Comparison of ENCODE assay signal across 11 mouse cellular contexts in the genomic region with DNA sequence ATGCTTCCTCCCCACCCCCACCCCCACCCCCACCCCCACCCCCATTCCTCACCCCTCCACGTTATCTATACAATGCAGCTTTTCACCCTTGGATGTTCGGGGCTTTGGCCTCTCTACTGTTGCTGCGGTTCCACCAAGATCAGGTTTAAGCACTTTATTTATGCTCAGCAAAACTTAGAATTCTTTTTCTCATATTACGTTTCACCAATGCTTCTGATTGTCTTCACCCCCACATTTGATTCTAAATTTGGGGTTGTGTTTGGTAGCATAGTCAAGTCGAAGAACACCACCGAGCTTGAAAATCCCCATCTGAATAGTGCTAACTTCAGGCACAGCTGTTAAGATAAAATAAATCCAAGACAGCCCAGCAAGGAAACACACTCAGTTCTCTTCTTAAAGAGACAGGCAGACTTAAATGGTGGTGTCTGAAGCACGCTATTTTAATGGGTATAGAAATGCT. TPM values are rescaled to one million over a fixed set of nuclear protein-coding genes. Genes with fewer than 3 reads are reported as not detected.
A peak's percentile ranks its signal among the peaks of the same experiment; 100 is the strongest.
DNase-seq lines count a peak whose midpoint lies in the region; ATAC-seq and TF ChIP-seq lines count a peak whose summit lies in the region.
"Had no signal": no experiment of that assay in that cellular context is flagged by ENCODE, and none has a peak within 500 bp of the region (broad histone marks: within the 10 kb centered on the region; RNA-seq: fewer than 3 reads in every experiment).

No protein-coding gene starts in this region.

- no peak for TF ChIP-seq POLR2A in myocyte (IDR thresholded peaks at IDR 0.05; ENCODE audit: insufficient read length, low read depth)

- no peak for DNase-seq in heart, embryonic 10.5 days (ENCODE audit: low spot score)
- DNase-seq in heart, postnatal 14 days = no peak
- DNase-seq in midbrain, embryonic 11.5 days (ENCODE audit: low spot score, missing footprints) = no peak
- peak; percentile 76 for DNase-seq in liver
- no peak for DNase-seq in layer of hippocampus, postnatal 25 days (ENCODE audit: extremely low spot score in 1 of 2, low spot score in 1 of 2)
- DNase-seq in embryo, embryonic 10 days (ENCODE audit: low spot score) = no peak
- DNase-seq: layer of hippocampus, postnatal 36 days had no signal

- H3K9ac ChIP-seq in midbrain, embryonic 11.5 days (ENCODE audit: low read length) = no peak overlapping the region
- no peak overlapping the region for H3K9ac ChIP-seq in midbrain, embryonic 13.5 days (replicated peaks)
- H3K9ac ChIP-seq: forebrain, embryonic 15.5 days had no signal

- H3K27ac ChIP-seq in heart, embryonic 10.5 days = peak overlapping the region; percentile 42; the same call in 1 of the 2 replicates
- no peak overlapping the region for H3K27ac ChIP-seq in midbrain, embryonic 11.5 days (ENCODE audit: low read depth, low read length)
- no peak overlapping the region for H3K27ac ChIP-seq in midbrain, embryonic 13.5 days
- H3K27ac ChIP-seq: forebrain, embryonic 15.5 days had no signal

- no peaks in the 10 kb centered on the region for H3K27me3 ChIP-seq in heart, embryonic 10.5 days (ENCODE audit: insufficient read depth, poor library complexity, severe bottlenecking)
- no peaks in the 10 kb centered on the region for H3K27me3 ChIP-seq in midbrain, embryonic 11.5 days (ENCODE audit: control insufficient read depth, insufficient read depth, low read length)
- H3K27me3 ChIP-seq in midbrain, embryonic 13.5 days = no peaks in the 10 kb centered on the region
- H3K27me3 ChIP-seq in myocyte (ENCODE audit: control insufficient read depth, insufficient read depth, insufficient read length) = no peaks in the 10 kb centered on the region
- H3K27me3 ChIP-seq: forebrain, embryonic 15.5 days had no signal

- no peaks in the 10 kb centered on the region for H3K79me2 ChIP-seq in myocyte (ENCODE audit: control insufficient read depth, insufficient read depth)

- H3K36me3 ChIP-seq in heart, embryonic 10.5 days = no peaks in the 10 kb centered on the region
- H3K36me3 ChIP-seq in midbrain, embryonic 11.5 days (ENCODE audit: control insufficient read depth, insufficient read depth, low read length) = no peaks in the 10 kb centered on the region
- H3K36me3 ChIP-seq in midbrain, embryonic 13.5 days = no peaks in the 10 kb centered on the region
- no peaks in the 10 kb centered on the region for H3K36me3 ChIP-seq in myocyte (ENCODE audit: control insufficient read depth, insufficient read depth)
- H3K36me3 ChIP-seq: forebrain, embryonic 15.5 days had no signal

- no peaks in the 10 kb centered on the region for H3K9me3 ChIP-seq in heart, embryonic 10.5 days
- no peaks in the 10 kb centered on the region for H3K9me3 ChIP-seq in midbrain, embryonic 11.5 days (ENCODE audit: control insufficient read depth, low read length)
- H3K9me3 ChIP-seq in midbrain, embryonic 13.5 days = no peaks in the 10 kb centered on the region
- H3K9me3 ChIP-seq: forebrain, embryonic 15.5 days had no signal

- intact Hi-C loops in heart, postnatal 14 days (cut with DNase I) = no loop called here

- H3K4me1 ChIP-seq in heart, embryonic 10.5 days = peaks cover 11% of the 10 kb centered on the region
- 0 out of 2 replicates have a peak, but pooled peaks cover 3% of the 10 kb centered on the region for H3K4me1 ChIP-seq in midbrain, embryonic 11.5 days (ENCODE audit: control insufficient read depth, insufficient read depth, low read length)
- peaks cover 4% of the 10 kb centered on the region; the same call in 1 of the 2 replicates for H3K4me1 ChIP-seq in midbrain, embryonic 13.5 days (replicated peaks)
- H3K4me1 ChIP-seq: forebrain, embryonic 15.5 days had no signal

- H3K4me2 ChIP-seq in midbrain, embryonic 11.5 days = no peak overlapping the region
- H3K4me2 ChIP-seq in midbrain, embryonic 13.5 days (replicated peaks) = no peak overlapping the region
- peak overlapping the region; percentile 35 for H3K4me2 ChIP-seq in myocyte (ENCODE audit: low read depth)

- H3ac ChIP-seq in myocyte (ENCODE audit: control insufficient read depth, insufficient read length) = no peak overlapping the region

- 0 out of 2 replicates have a peak, but pooled peaks have one; percentile 22 for ATAC-seq in midbrain, embryonic 11.5 days (ENCODE audit: low FRiP score)
- no peak for ATAC-seq in midbrain, embryonic 13.5 days
- ATAC-seq: CD4-positive, CD25-positive, alpha-beta regulatory T cell, adult 4 months had no signal

- peak overlapping the region; percentile 9; the same call in 1 of the 2 replicates for H3K4me3 ChIP-seq in heart, embryonic 10.5 days
- no peak overlapping the region for H3K4me3 ChIP-seq in midbrain, embryonic 11.5 days (ENCODE audit: low read depth, low read length)
- no peak overlapping the region for H3K4me3 ChIP-seq in midbrain, embryonic 13.5 days (replicated peaks)
- no peak overlapping the region for H3K4me3 ChIP-seq in myocyte
- H3K4me3 ChIP-seq: forebrain, embryonic 15.5 days had no signal

- WGBS in heart, embryonic 10.5 days = 23% methylated on average over 7 of the region's 7 CpGs
- WGBS in midbrain, embryonic 11.5 days = 37% methylated on average over 7 of the region's 7 CpGs
- WGBS in midbrain, embryonic 13.5 days = 32% methylated on average over 7 of the region's 7 CpGs

TF ChIP-seq in myocyte, 11 proteins besides CTCF, POLR2A, EP300 and RAD21:
- no peak for TF ChIP-seq MAX (IDR thresholded peaks at IDR 0.05; ENCODE audit: low read depth)
- TF ChIP-seq MYOG (IDR thresholded peaks at IDR 0.05; ENCODE audit: control insufficient read depth in 1 of 3, insufficient read depth in 1 of 3, insufficient read length in 2 of 3, low read depth in 2 of 3) = peak in 1 of 3 experiments; percentile 37
- TF ChIP-seq SRF (IDR thresholded peaks at IDR 0.05; ENCODE audit: control insufficient read depth, insufficient read length, low read depth) = no peak
- no peak for TF ChIP-seq TCF3 (IDR thresholded peaks at IDR 0.05; ENCODE audit: insufficient read length, low read depth)
- no peak for TF ChIP-seq MYOD1 (IDR thresholded peaks at IDR 0.05; ENCODE audit: control insufficient read depth in 1 of 3, insufficient read length in 2 of 3, low read depth in 2 of 3)

RNA-seq across cellular contexts. Expression of a gene that starts 10.8 kb away (rescaled TPM):
- polyA plus RNA-seq in heart, embryonic 10.5 days (2016; fragmentation: Nextera tagmentation; extraction: Ambion mirVana) = 29.8 and 35.8 TPM in 2 replicates
- 10 to 100 TPM in 1 of 2 experiments, 1 to 10 TPM in 1; 8.9 to 11.0 TPM for total RNA-seq in heart, postnatal 14 days (2021)
- polyA plus RNA-seq in midbrain, embryonic 11.5 days (2014; fragmentation: Nextera tagmentation; extraction: Ambion mirVana) = 31.0 and 33.5 TPM in 2 replicates
- polyA plus RNA-seq in midbrain, embryonic 13.5 days (2015; fragmentation: Nextera tagmentation; extraction: Ambion mirVana) = 15.5 and 16.4 TPM in 2 replicates
- 13.5 TPM for polyA plus RNA-seq in myocyte (2012; fragmentation: generic; extraction: Trizol)
- 100 to 1,000 TPM; 109 to 127 TPM for total RNA-seq in layer of hippocampus, postnatal 25 days (2021)

RNA-seq across cellular contexts. Expression of a gene that starts 55.9 kb away (rescaled TPM):
- polyA plus RNA-seq in heart, embryonic 10.5 days (2016; fragmentation: Nextera tagmentation; extraction: Ambion mirVana) = 9.9 and 11.4 TPM in 2 replicates
- 1 to 10 TPM; 4.0 to 4.7 TPM for total RNA-seq in heart, postnatal 14 days (2021)
- polyA plus RNA-seq in midbrain, embryonic 11.5 days (2014; fragmentation: Nextera tagmentation; extraction: Ambion mirVana) = 5.8 and 6.6 TPM in 2 replicates
- polyA plus RNA-seq in midbrain, embryonic 13.5 days (2015; fragmentation: Nextera tagmentation; extraction: Ambion mirVana) = 4.2 and 4.6 TPM in 2 replicates
- polyA plus RNA-seq in myocyte (2012; fragmentation: generic; extraction: Trizol) = 2.9 TPM
- 1 to 10 TPM; 6.5 to 6.9 TPM for total RNA-seq in layer of hippocampus, postnatal 25 days (2021)
